Mouse (Mus musculus) cerebellum, adult 2 months (tissue): Measurements from ENCODE around the gene Nsd2. TPM values are rescaled to one million over a fixed set of nuclear protein-coding genes. Genes with fewer than 3 reads are reported as not detected.
"Not testable (repeated sequence)": the region's sequence is repeated elsewhere in the genome, so short reads cannot be mapped to it uniquely, and the experiment has no call there.

Experiments used
- DNase-seq, 2 experiments: peaks; one replicate each; pipeline ENCODE4 v3.0.0; 2021
- H3K27ac ChIP-seq: fragments of 200-500 bp; 2 replicates; pipeline ENCODE4 v1.5.1; 2012; ENCODE audit warnings: low read length, control low read depth, inconsistent platforms; ENCODE audit not compliant: insufficient read depth
- H3K27me3 ChIP-seq: fragments of 200-500 bp; 2 replicates; pipeline ENCODE4 v1.6.1; 2012; ENCODE audit warnings: inconsistent platforms, mild to moderate bottlenecking, low read length, moderate library complexity; ENCODE audit not compliant: control insufficient read depth, insufficient read depth
- H3K4me1 ChIP-seq: fragments of 200-500 bp; 2 replicates; pipeline ENCODE4 v1.6.1; 2011; ENCODE audit warnings: low read length; ENCODE audit not compliant: control insufficient read depth, insufficient read depth
- H3K4me3 ChIP-seq: fragments of 200-500 bp; replicated peaks from 2 replicates; pipeline ENCODE3; 2011; ENCODE audit warnings: mild to moderate bottlenecking, low read depth, low read length, control low read depth; ENCODE audit not compliant: insufficient read depth
- CTCF ChIP-seq: fragments of 200-500 bp; IDR thresholded peaks from 2 replicates; pipeline ENCODE4 v1.5.1; 2011; ENCODE audit warnings: low read depth, mild to moderate bottlenecking, control low read depth, low read length, moderate library complexity, borderline replicate concordance; ENCODE audit not compliant: insufficient read depth
- POLR2A ChIP-seq: fragments of 200-500 bp; IDR thresholded peaks from 2 replicates; pipeline ENCODE4 v1.6.1; 2011; ENCODE audit warnings: low read length, control low read depth, borderline replicate concordance; ENCODE audit not compliant: insufficient read depth
- WGBS: fragments of 180-500 bp; shearing (Covaris S2); methylation state at CpG from one replicate; pipeline ENCODE4 v1.1.7; 2018; 5-methylcytosine and 5-hydroxymethylcytosine counted together
- polyA plus RNA-seq: library from polyadenylated mRNA; depleted of rRNA; stranded (reverse); fragments of >200 nt; gene quantifications from 2 replicates; pipeline ENCODE4 v1.2.3, GENCODE M21; 2012; rRNA removed

Gene Nsd2
- polyA plus RNA-seq, 1 experiment = 43.3 TPM

DNA sequence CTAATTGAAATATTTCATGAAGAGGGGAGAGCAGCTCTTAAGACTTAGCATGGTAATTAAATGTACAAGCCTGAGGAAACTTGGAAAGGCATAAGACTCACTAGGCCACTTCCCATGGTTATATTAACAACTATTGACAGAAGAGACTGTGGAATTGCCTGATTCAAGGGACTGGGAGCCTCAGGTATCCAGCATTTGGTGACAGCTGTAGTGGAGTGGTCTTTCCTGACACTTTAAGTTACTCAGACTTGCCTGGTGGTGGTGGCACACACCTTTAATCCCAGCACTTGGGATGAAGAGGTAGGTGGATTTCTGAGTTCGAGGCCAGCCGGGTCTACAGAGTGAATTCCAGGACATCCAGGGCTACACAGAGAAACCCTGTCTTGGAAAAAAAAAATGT is 116.7 kb downstream of the Nsd2 start:
- H3K4me3 ChIP-seq = no peak overlapping the region
- 100% methylated on average over 2 of the region's 2 CpGs for WGBS

DNA sequence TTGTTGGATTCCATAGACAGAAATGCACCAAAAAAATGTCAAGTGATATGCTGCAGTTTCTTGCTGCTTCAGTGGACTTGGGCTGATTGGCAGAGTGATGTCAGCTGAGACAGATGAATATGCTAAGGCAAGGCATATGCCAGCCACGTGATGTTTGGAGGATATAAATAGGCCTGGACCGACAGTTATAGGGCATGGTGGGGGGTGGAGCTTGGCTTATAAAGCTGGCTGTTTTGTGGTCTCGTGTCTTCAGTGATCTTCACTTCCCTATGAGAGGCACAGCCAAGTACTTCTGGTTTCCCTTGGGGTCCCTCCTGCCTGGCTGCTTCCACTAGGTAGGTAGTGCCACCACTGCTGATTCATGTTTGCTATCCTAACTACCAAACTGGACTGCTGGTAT is 117.9 kb downstream of the Nsd2 start:
- H3K27ac ChIP-seq = no peak overlapping the region
- H3K4me1 ChIP-seq = no peaks in the 10 kb centered on the region; the same call in 1 of the 2 replicates
- TF ChIP-seq POLR2A (no peak), CTCF (no peak)
- no peak overlapping the region for H3K4me3 ChIP-seq
- no peaks in the 10 kb centered on the region for H3K27me3 ChIP-seq
- no peak for DNase-seq
- 29% methylated on average over 3 of the region's 3 CpGs for WGBS

More for the DNA sequence above, 116.7 kb downstream of the Nsd2 start:
- H3K4me1 ChIP-seq = no peaks in the 10 kb centered on the region; the same call in 1 of the 2 replicates
- no peak for TF ChIP-seq CTCF
- H3K27ac ChIP-seq = no peak overlapping the region
- DNase-seq = no peak
- H3K27me3 ChIP-seq = no peaks in the 10 kb centered on the region

DNA sequence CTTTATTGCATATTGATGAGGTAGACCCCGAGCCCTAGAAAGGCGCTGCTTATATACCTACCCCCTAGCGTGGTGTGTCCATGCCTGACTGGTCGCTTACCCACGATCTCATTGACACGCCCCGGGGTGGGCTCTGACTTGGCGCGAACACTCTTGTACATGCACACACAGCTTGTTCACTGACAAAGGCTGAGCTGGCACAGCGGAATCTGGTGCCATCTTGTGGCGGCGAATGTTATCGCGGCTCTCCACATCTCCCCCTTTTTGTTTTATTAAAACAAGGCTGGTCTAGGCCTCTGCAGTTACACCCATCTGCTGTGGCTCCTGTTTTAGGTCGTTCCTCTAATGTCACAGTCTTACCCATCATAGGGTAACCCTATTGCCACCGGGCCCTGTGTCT is 126.5 kb downstream of the Nsd2 start:
- H3K4me1 ChIP-seq, DNase-seq, H3K27ac ChIP-seq, H3K4me3 ChIP-seq, H3K27me3 ChIP-seq: not testable (repeated sequence)
- TF ChIP-seq CTCF = peak; percentile 44; the same call in 1 of the 2 replicates
- 83% methylated on average over 16 of the region's 16 CpGs for WGBS

Other genes starting within 250 kb of the Nsd2 start
- gene Fam53a, start 191.1 kb upstream of the Nsd2 start, polyA plus RNA-seq = 18.0 and 18.5 TPM in 2 replicates
- gene Gm9903, start 190.8 kb upstream of the Nsd2 start, polyA plus RNA-seq = 0.93 and 1.1 TPM in 2 replicates
- gene Slbp, start 168.2 kb upstream of the Nsd2 start, polyA plus RNA-seq = 39.4 and 41.8 TPM in 2 replicates
- gene Tacc3, start 162.6 kb upstream of the Nsd2 start, polyA plus RNA-seq = 9.2 and 9.8 TPM in 2 replicates
- 50.1 and 50.2 TPM in 2 replicates for gene Tmem129, start 162.3 kb upstream of the Nsd2 start, polyA plus RNA-seq
- 128 and 147 TPM in 2 replicates for gene Fgfr3, start 99.1 kb upstream of the Nsd2 start, polyA plus RNA-seq
- 69.9 and 72.4 TPM in 2 replicates for gene Letm1, start 37.9 kb upstream of the Nsd2 start, polyA plus RNA-seq
- gene Nelfa, start 115.7 kb downstream of the Nsd2 start, polyA plus RNA-seq = 29.2 and 32.9 TPM in 2 replicates
- 164 and 171 TPM in 2 replicates for gene Gm1673, start 162.7 kb downstream of the Nsd2 start, polyA plus RNA-seq
- gene Nat8l, start 175.3 kb downstream of the Nsd2 start, polyA plus RNA-seq = 166 and 190 TPM in 2 replicates